Mouse (Mus musculus) bone marrow, adult 2 months (tissue): ENCODE data around the gene Ube2c.

ENCODE experiments used
- CTCF ChIP-seq: fragments of 200-500 bp; IDR thresholded peaks from 2 replicates; pipeline ENCODE4 v1.5.1; 2011; ENCODE audit warnings: low read length, control low read depth; ENCODE audit not compliant: control insufficient read depth, insufficient read depth
- POLR2A ChIP-seq: fragments of 200-500 bp; IDR thresholded peaks from 2 replicates; pipeline ENCODE4 v1.6.1; 2011; ENCODE audit warnings: low read depth, mild to moderate bottlenecking, control low read depth, low read length, borderline replicate concordance; ENCODE audit not compliant: control insufficient read depth

DNA sequence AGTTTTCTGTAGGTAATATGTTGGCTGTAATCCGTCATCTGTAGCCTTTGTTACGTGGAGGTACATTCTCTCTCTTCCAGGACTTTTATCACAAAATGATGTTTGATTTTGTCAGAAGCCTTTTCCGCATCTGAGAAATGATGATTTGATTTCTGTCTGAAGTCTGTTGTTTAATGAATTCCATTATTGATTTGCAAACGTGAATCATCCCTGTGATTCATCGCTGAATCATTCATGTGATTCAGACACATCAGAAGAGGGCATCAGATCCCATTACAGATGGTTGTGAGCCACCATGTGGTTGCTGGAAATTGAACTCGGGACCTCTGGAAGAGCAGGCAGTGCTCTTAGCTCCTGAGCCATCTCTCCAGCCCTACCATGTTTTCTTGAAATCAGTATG is 20.7 kb upstream of the Ube2c start:
- no peak for TF ChIP-seq POLR2A
- TF ChIP-seq CTCF, result no peak
